Mouse (Mus musculus): ENCODE data around the gene Nme9. TPM values are rescaled to one million over a fixed set of nuclear protein-coding genes. Genes with fewer than 3 reads are reported as not detected.

The Nme9 gene
- polyA plus RNA-seq, 2 experiments, result 0.03 TPM; not detected in 1

DNA sequence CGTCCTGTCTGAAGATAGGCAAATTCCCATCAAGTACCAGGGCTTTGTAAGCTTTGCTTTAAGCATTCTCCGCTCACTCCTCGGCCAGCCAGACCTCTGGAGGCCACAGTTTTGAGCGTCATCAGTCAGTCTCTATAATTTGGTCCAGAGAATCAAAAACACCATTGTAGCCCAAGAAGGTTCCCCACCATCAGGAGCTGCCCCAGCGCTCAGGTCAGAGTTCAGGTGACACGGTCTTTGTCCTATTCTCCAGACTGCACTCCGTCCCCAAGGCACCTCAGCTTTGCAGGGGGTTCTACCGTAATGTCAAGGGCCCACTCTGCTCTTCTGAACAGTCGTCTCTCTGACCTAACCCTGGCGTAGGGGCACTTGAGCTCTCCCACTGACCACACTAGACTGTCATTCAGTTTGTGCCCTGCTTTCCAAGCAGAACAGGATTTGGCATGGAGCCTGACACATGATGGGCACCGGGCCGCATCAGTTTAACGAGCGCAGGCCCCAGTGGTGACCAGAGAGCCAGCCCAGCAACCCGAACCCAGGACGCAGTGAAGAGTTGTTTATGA lies 15.6 kb upstream of the Nme9 start:
- WGBS (ENCODE audit: insufficient replicate concordance), result 34% methylated on average over 16 of the region's 16 CpGs
- peak overlapping the region; percentile 32 to 58 for H3K4me3 ChIP-seq (ENCODE audit: insufficient read depth in 1 of 2, low read depth in 2 of 2, low read length in 2 of 2)
- no peaks in the 10 kb centered on the region for H3K36me3 ChIP-seq (replicated peaks; ENCODE audit: control insufficient read depth, insufficient read depth, low read depth)
- ATAC-seq (ENCODE audit: insufficient read depth) (no peak), DNase-seq (ENCODE audit: low read depth in 3 of 3, low spot score in 3 of 3) (no peak)
- peak overlapping the region; percentile 68 for H3K4me2 ChIP-seq (ENCODE audit: low read depth)
- H3K9me3 ChIP-seq (ENCODE audit: control insufficient read depth, low read length), result no peaks in the 10 kb centered on the region
- peaks cover 0 to 8% of the 10 kb centered on the region in 2 experiments; a peak in 1 of 4 replicates for H3K4me1 ChIP-seq (replicated peaks; ENCODE audit: control insufficient read depth in 2 of 2, insufficient read depth in 2 of 2, low read length in 1 of 2)
- H3K27ac ChIP-seq, result no peak overlapping the region
- peaks cover 32% of the 10 kb centered on the region for H3K27me3 ChIP-seq (ENCODE audit: control insufficient read depth, insufficient read depth, low read length)
- TF ChIP-seq EP300 (IDR thresholded peaks at IDR 0.05; ENCODE audit: low read depth) (no peak), CTCF (IDR thresholded peaks at IDR 0.05; ENCODE audit: low read depth) (no peak)
- no peak overlapping the region for H3K9ac ChIP-seq (replicated peaks)

DNA sequence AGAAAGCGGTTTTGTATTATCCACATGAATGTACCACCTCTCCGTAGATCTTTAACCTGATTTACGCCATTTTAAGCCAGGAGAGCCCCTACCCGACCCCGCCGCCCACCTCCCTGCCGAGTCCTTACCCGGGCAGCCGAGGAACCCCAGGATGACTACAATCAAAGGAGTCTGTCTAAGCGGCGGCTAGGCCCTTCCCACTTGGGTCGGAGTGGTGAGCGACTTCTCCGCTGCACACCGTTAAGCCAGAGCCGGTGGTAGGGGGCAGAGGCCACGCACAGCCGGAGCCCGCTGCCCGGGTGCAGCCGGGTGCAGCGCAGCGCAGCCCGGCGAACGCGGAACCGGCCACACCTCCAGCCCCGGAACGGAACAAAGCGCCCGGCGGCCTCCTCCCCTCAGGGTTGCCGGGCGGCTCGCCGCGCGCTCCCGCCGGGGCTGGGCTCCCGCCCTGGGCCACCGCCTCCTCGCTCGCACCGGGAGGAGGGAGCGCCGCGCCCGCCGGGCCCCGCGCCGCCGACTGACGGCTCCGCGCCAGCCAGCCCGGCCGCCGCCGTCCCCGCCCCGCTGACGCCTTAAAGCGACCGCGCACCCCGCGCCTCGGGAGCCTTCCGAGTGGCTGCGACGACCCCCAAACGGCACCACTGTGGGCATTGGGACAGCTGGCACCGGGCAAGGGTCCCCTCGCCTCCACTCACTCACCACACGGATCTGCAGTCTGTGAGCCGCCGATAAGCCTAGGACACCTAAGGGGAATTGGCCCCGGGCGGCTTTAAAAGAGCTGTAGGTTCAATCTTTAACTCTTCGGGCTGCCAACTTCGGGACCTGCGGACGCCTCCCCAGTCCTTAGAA lies 14.9 kb upstream of the Nme9 start:
- under 1% methylated on average over 71 of the region's 86 CpGs for WGBS (ENCODE audit: insufficient replicate concordance)
- Histone ChIP-seq H3K27ac (no peak overlapping the region), H3K4me1 (replicated peaks; ENCODE audit: control insufficient read depth in 2 of 2, insufficient read depth in 2 of 2, low read length in 1 of 2) (peaks cover 0 to 8% of the 10 kb centered on the region in 2 experiments; a peak in 1 of 4 replicates), H3K9ac (replicated peaks) (no peak overlapping the region), H3K9me3 (ENCODE audit: control insufficient read depth, low read length) (no peaks in the 10 kb centered on the region), H3K4me3 (ENCODE audit: insufficient read depth in 1 of 2, low read depth in 2 of 2, low read length in 2 of 2) (peak overlapping the region; percentile 32 to 58), H3K36me3 (replicated peaks; ENCODE audit: control insufficient read depth, insufficient read depth, low read depth) (no peaks in the 10 kb centered on the region), H3K27me3 (ENCODE audit: control insufficient read depth, insufficient read depth, low read length) (peaks cover 32% of the 10 kb centered on the region), H3K4me2 (ENCODE audit: low read depth) (peak overlapping the region; percentile 68)
- peak; percentile 67 for ATAC-seq (ENCODE audit: insufficient read depth)
- TF ChIP-seq CTCF (IDR thresholded peaks at IDR 0.05; ENCODE audit: low read depth), result no peak
- no peak for TF ChIP-seq EP300 (IDR thresholded peaks at IDR 0.05; ENCODE audit: low read depth)
- peak in 2 of 3 experiments; percentile 14 to 16 for DNase-seq (ENCODE audit: low read depth in 3 of 3, low spot score in 3 of 3)

DNA sequence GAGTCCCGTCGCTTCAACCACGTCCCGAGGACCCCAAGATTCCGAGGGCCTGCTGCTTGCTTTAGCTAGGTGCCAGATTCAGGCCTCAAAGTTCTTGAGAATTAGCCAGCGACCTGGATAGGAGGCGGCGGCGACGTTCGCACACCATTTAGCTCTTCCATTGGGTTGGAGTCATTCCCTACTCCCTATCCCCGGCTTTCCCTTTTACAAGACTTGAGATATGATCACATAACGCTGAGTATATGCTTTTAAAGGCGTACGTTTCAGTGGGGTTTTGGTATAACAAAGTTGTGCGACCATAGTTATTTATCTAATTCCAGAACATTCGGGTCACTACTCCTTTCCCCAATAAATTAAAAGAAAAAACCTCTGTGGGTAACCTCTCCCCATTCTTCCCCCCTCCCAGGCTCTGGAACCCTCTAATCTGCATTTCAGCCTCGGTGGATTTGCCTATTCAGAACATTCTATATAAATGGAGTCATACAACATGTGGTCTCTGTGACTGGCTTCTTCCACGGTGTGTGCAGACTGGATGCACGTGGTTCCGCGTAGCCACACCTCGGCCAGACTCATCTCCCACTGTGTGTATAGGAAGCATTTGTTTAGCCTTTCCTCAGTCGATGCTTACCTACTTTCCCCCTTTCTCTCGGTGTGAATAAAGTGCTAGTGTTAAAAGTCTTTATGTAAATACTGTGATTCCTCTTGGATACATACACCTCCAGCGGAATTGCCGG lies 14.1 kb upstream of the Nme9 start, which contains the start of gene Mras:
Gene Mras (minus strand): TSS at position 351 of the 734 bp plus-strand sequence.
- Histone ChIP-seq H3K27ac (no peak within 1 kb of the TSS), H3K4me1 (replicated peaks; ENCODE audit: control insufficient read depth in 2 of 2, insufficient read depth in 2 of 2, low read length in 1 of 2) (peaks cover 0 to 8% of the 10 kb centered on the region in 2 experiments; a peak in 1 of 4 replicates), H3K36me3 (replicated peaks; ENCODE audit: control insufficient read depth, insufficient read depth, low read depth) (no peaks in the 10 kb centered on the region), H3K9ac (replicated peaks) (no peak within 1 kb of the TSS), H3K9me3 (ENCODE audit: control insufficient read depth, low read length) (no peaks in the 10 kb centered on the region), H3K4me3 (ENCODE audit: insufficient read depth in 1 of 2, low read depth in 2 of 2, low read length in 2 of 2) (peak within 1 kb of the TSS; percentile 32 to 58), H3K4me2 (ENCODE audit: low read depth) (peak within 1 kb of the TSS; percentile 68), H3K27me3 (ENCODE audit: control insufficient read depth, insufficient read depth, low read length) (peaks cover 32% of the 10 kb centered on the region)
- no peak for TF ChIP-seq CTCF (IDR thresholded peaks at IDR 0.05; ENCODE audit: low read depth)
- TF ChIP-seq EP300 (IDR thresholded peaks at IDR 0.05; ENCODE audit: low read depth), result no peak
- no peak for ATAC-seq (ENCODE audit: insufficient read depth)
- no peak for DNase-seq (ENCODE audit: low read depth in 3 of 3, low spot score in 3 of 3)
- WGBS (ENCODE audit: insufficient replicate concordance), result 12% methylated on average over 27 of the region's 27 CpGs

DNA sequence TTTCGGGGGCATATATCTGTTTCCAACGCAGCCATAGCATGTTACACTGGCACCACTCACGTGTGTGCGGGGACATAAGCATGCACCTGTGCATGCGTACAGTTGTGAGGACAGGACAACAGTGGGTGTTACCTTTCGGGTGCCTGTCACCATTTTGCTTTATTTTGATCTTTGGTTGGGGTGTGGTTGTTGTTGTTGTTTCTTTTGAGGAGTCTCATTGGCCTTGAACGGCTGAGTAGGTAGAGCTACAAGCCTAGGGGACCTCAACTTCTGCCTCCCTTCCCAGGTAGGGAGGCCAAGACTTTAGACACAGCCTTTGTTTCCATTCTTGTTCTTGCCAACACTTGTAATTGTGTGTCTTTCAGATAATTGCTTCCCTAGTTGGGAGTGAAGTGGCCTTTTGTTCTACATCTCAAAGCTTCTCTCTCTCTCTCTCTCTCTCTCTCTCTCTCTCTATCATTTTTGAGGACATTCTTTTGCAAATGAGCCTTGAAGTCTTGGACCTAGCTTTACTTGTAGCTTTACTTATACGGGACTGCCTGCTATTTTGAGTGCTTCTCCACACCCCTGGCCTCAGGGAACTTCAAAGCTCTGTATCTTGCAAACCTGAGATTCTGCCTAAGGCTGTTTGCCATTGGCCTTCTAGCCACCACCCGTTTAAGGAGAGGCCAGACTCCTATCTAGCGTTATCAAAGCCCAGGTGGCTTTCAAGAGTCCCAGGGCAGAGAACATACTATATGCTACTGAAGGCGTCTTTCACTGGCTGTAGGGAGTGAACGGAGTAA lies 13.3 kb upstream of the Nme9 start:
- TF ChIP-seq EP300 (IDR thresholded peaks at IDR 0.05; ENCODE audit: low read depth) (no peak), CTCF (IDR thresholded peaks at IDR 0.05; ENCODE audit: low read depth) (no peak)
- peaks cover 32% of the 10 kb centered on the region for H3K27me3 ChIP-seq (ENCODE audit: control insufficient read depth, insufficient read depth, low read length)
- DNase-seq (ENCODE audit: low read depth in 3 of 3, low spot score in 3 of 3) (no peak), ATAC-seq (ENCODE audit: insufficient read depth) (no peak)
- H3K4me3 ChIP-seq (ENCODE audit: insufficient read depth in 1 of 2, low read depth in 2 of 2, low read length in 2 of 2), result no peak overlapping the region
- H3K4me1 ChIP-seq (replicated peaks; ENCODE audit: control insufficient read depth in 2 of 2, insufficient read depth in 2 of 2, low read length in 1 of 2), result peaks cover 0 to 2% of the 10 kb centered on the region in 2 experiments; a peak in 1 of 4 replicates
- no peaks in the 10 kb centered on the region for H3K9me3 ChIP-seq (ENCODE audit: control insufficient read depth, low read length)
- no peak overlapping the region for H3K9ac ChIP-seq (replicated peaks)
- H3K27ac ChIP-seq, result no peak overlapping the region
- H3K4me2 ChIP-seq (ENCODE audit: low read depth), result no peak overlapping the region
- 50% methylated on average over 12 of the region's 12 CpGs for WGBS (ENCODE audit: insufficient replicate concordance)
- H3K36me3 ChIP-seq (replicated peaks; ENCODE audit: control insufficient read depth, insufficient read depth, low read depth), result no peaks in the 10 kb centered on the region

Measured in liver, embryonic 14.5 days (tissue).